Mouse (Mus musculus): ENCODE measurements at regions not wholly inside any gene's neighbourhood (a gene's known extent, or its start where the extent isn't known, plus 50 kb on each side); places are given as distances from the start of the nearest gene placed in this dataset.

DNA sequence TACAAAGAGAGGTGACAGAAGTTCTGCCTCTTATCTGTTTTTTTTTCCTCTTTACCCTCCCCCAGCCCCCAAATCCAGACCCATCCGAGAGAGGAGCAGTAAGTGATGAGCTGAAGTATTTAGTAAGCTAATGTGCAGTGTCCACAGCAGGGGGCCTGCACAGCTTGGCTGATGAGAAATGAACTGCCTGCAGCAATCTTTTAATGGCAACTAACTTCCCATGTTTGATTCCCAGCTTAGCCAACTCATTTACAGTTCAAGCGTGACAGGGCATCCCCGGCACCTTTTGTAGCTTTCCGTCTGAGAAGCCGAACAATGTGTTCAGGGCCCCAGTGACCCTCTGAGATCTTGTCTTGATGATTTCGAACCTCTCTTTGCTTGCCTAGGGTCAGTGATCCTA lies 486.8 kb upstream of the Fam92a start:
- no peak for TF ChIP-seq GATA1 (IDR thresholded peaks at IDR 0.05; ENCODE audit: borderline replicate concordance, low read length)
- no peak for TF ChIP-seq FLI1 (IDR thresholded peaks at IDR 0.05; ENCODE audit: low read length)

Data from megakaryocyte, embryonic 14.5 days (primary cell).